Mouse (Mus musculus) lung, embryonic 14.5 days (tissue): Measurements from ENCODE around the gene Foxc2. TPM values are rescaled to one million over a fixed set of nuclear protein-coding genes. Genes with fewer than 3 reads are reported as not detected.

Experiments used
- ATAC-seq: fragments of 200-750 bp; cut with Nextera tagmentation; 2 replicates; pipeline ENCODE4 v1.8.0; 2017; ENCODE audit warnings: mild to moderate bottlenecking, moderate TSS enrichment, moderate library complexity; ENCODE audit not compliant: insufficient read depth
- DNase-seq: peaks from one replicate; pipeline ENCODE4 v3.0.0-alpha.2; 2015
- H3K27ac ChIP-seq: fragments of 300-500 bp; sonication (generic); 2 replicates; pipeline ENCODE4 v1.5.1; 2014; ENCODE audit warnings: low read depth, mild to moderate bottlenecking, moderate library complexity
- H3K27me3 ChIP-seq: fragments of 300-500 bp; sonication (generic); 2 replicates; pipeline ENCODE4 v1.6.1; 2014; ENCODE audit warnings: low read length, control low read depth; ENCODE audit not compliant: insufficient read depth
- H3K36me3 ChIP-seq: fragments of 300-500 bp; sonication (generic); 2 replicates; pipeline ENCODE4 v1.6.1; 2014; ENCODE audit warnings: control low read depth; ENCODE audit not compliant: insufficient read depth
- H3K4me1 ChIP-seq: fragments of 300-500 bp; sonication (generic); 2 replicates; pipeline ENCODE4 v1.6.1; 2014; ENCODE audit warnings: antibody characterized with exemption, control low read depth; ENCODE audit not compliant: insufficient read depth
- H3K4me2 ChIP-seq: fragments of 300-500 bp; sonication (generic); 2 replicates; pipeline ENCODE4 v1.6.1; 2014; ENCODE audit warnings: mild to moderate bottlenecking
- H3K4me3 ChIP-seq: fragments of 300-500 bp; sonication (generic); 2 replicates; pipeline ENCODE4 v1.5.1; 2014; ENCODE audit warnings: low read depth, low read length
- H3K9ac ChIP-seq: fragments of 300-500 bp; sonication (generic); 2 replicates; pipeline ENCODE4 v1.6.1; 2014
- H3K9me3 ChIP-seq: fragments of 300-500 bp; sonication (generic); 2 replicates; pipeline ENCODE4 v1.6.1; 2016; ENCODE audit warnings: low read depth, low read length, control low read depth
- CTCF ChIP-seq: IDR thresholded peaks from 2 replicates; pipeline ENCODE4 v1.5.1; 2016; ENCODE audit warnings: antibody characterized with exemption, low read depth
- WGBS: fragments of 180-500 bp; shearing (Covaris S2); extraction: QIAGEN DNeasy Blood & Tissue Kit; methylation state at CpG from one replicate; pipeline ENCODE4 v1.1.7; 2014; 5-methylcytosine and 5-hydroxymethylcytosine counted together
- polyA plus RNA-seq: library from polyadenylated mRNA; unstranded; fragments of >200 nt; fragmentation: Nextera tagmentation; extraction: Ambion mirVana; gene quantifications from 2 replicates; pipeline ENCODE4 v1.2.1, GENCODE M21; 2014

Foxc2 gene
- polyA plus RNA-seq, 1 experiment from 2014 or later = 1.1 TPM

GRCm38 (mm10) chr8:121075936-121076335 lies 40.0 kb upstream of the Foxc2 start:
- DNase-seq (no peak), ATAC-seq (no peak)
- peaks cover 3% of the 10 kb centered on the region; the same call in 1 of the 2 replicates for H3K4me1 ChIP-seq
- peak overlapping the region; percentile 29 for H3K4me3 ChIP-seq
- peaks cover 74% of the 10 kb centered on the region for H3K27me3 ChIP-seq
- peak overlapping the region; percentile 28; the same call in 1 of the 2 replicates for H3K9ac ChIP-seq
- no peak for TF ChIP-seq CTCF
- peak overlapping the region; percentile 69 for H3K4me2 ChIP-seq
- H3K27ac ChIP-seq = peak overlapping the region; percentile 68; the same call in 1 of the 2 replicates
- H3K9me3 ChIP-seq = no peaks in the 10 kb centered on the region
- peaks cover 24% of the 10 kb centered on the region for H3K36me3 ChIP-seq
- WGBS = 32% methylated on average over 13 of the region's 13 CpGs

GRCm38 (mm10) chr8:121076555-121076954 lies 39.4 kb upstream of the Foxc2 start:
- H3K9me3 ChIP-seq = no peaks in the 10 kb centered on the region
- peaks cover 24% of the 10 kb centered on the region for H3K36me3 ChIP-seq
- peak overlapping the region; percentile 69 for H3K4me2 ChIP-seq
- H3K4me3 ChIP-seq = peak overlapping the region; percentile 8; the same call in 1 of the 2 replicates
- WGBS = 38% methylated on average over 7 of the region's 7 CpGs
- H3K27ac ChIP-seq = no peak overlapping the region
- TF ChIP-seq CTCF = no peak
- peaks cover 3% of the 10 kb centered on the region; the same call in 1 of the 2 replicates for H3K4me1 ChIP-seq
- no peak for DNase-seq
- no peak for ATAC-seq
- H3K27me3 ChIP-seq = peaks cover 77% of the 10 kb centered on the region
- 0 out of 2 replicates have a peak overlapping the region, but pooled peaks have one; percentile 0 for H3K9ac ChIP-seq

DNA sequence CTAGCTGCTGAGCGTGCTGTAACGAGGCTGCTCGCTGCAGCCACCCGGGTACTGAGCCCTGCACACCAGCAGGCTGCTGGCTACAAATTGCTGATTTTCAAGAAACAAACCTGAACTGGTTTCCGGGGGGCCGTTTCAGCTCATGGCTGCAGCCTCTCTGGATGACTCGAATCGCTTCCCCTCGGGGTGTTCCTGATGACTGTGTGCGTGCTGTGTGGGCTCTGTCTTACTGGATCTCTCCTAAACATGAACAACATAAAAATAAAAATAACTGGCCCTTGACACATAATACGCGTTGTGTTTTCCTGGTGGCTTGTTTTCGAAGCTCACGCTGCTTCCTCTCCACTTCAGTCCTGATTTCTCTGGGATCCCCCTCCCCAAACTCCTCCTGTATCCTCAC lies 37.2 kb upstream of the Foxc2 start:
- peak overlapping the region; percentile 20; the same call in 1 of the 2 replicates for H3K27ac ChIP-seq
- peak overlapping the region; percentile 27 for H3K4me3 ChIP-seq
- H3K4me1 ChIP-seq = peaks cover 3% of the 10 kb centered on the region; the same call in 1 of the 2 replicates
- WGBS = 25% methylated on average over 14 of the region's 14 CpGs
- no peak for TF ChIP-seq CTCF
- DNase-seq (no peak), ATAC-seq (no peak)
- H3K27me3 ChIP-seq = peaks cover 80% of the 10 kb centered on the region
- H3K9ac ChIP-seq = peak overlapping the region; percentile 87; the same call in 1 of the 2 replicates
- peak overlapping the region; percentile 84 for H3K4me2 ChIP-seq
- H3K9me3 ChIP-seq = no peaks in the 10 kb centered on the region
- H3K36me3 ChIP-seq = peaks cover 18% of the 10 kb centered on the region

GRCm38 (mm10) chr8:121079201-121079600 lies 36.8 kb upstream of the Foxc2 start:
- ATAC-seq = no peak
- Histone ChIP-seq H3K9ac (peak overlapping the region; percentile 87), H3K27me3 (peaks cover 80% of the 10 kb centered on the region), H3K4me1 (peaks cover 3% of the 10 kb centered on the region; the same call in 1 of the 2 replicates), H3K4me2 (peak overlapping the region; percentile 84), H3K27ac (no peak overlapping the region; the same call in 1 of the 2 replicates), H3K9me3 (no peaks in the 10 kb centered on the region), H3K4me3 (peak overlapping the region; percentile 76), H3K36me3 (peaks cover 18% of the 10 kb centered on the region)
- 18% methylated on average over 7 of the region's 7 CpGs for WGBS
- TF ChIP-seq CTCF = no peak
- DNase-seq = peak; percentile 71

GRCm38 (mm10) chr8:121079944-121080343 lies 36.0 kb upstream of the Foxc2 start:
- H3K9ac ChIP-seq = peak overlapping the region; percentile 87
- H3K36me3 ChIP-seq = peaks cover 19% of the 10 kb centered on the region
- H3K9me3 ChIP-seq = no peaks in the 10 kb centered on the region
- H3K4me1 ChIP-seq = peaks cover 3% of the 10 kb centered on the region; the same call in 1 of the 2 replicates
- DNase-seq (peak; percentile 26), ATAC-seq (no peak)
- peak overlapping the region; percentile 84 for H3K4me2 ChIP-seq
- 24% methylated on average over 12 of the region's 12 CpGs for WGBS
- peak overlapping the region; percentile 76 for H3K4me3 ChIP-seq
- H3K27ac ChIP-seq = no peak overlapping the region
- TF ChIP-seq CTCF = no peak
- peaks cover 80% of the 10 kb centered on the region for H3K27me3 ChIP-seq

DNA sequence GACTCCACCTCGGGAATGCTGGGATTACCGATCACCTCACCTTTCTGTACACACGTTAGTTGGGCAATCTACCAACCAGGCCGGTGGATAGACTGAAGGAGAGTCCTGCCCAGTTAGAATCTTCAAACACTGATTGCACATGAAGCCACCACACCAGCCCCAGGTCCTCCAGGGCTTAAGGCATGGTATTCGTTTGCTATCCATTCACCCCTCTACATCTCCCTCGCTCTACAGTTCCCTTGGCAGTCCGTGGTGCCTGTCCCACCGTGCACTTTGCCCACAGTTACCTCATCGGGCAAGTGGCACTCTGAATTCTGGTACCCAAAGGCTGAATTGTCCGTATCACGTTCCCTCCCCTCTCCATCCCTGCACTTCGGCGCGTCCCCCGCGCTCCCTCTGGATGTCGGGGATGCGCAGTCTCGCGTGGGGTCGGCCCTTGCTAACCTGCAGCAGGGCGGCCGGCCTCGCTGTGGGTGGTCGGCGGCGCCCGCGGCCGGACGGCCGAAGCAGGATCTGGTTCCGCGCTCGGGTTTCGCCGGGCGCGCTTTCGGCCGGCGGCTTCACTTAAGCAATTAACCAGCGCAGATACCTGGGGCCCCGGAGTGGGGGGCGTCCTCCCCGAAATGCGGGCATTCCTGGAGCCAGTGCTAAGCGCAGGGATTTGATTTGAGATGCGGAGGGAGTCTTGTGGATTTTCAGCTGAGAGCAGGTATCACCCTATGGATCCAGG lies 35.4 kb upstream of the Foxc2 start:
- 2% methylated on average over 49 of the region's 49 CpGs for WGBS
- Histone ChIP-seq H3K36me3 (peaks cover 24% of the 10 kb centered on the region), H3K27me3 (peaks cover 81% of the 10 kb centered on the region), H3K9me3 (no peaks in the 10 kb centered on the region), H3K4me1 (peaks cover 3% of the 10 kb centered on the region; the same call in 1 of the 2 replicates), H3K4me3 (peak overlapping the region; percentile 76), H3K4me2 (peak overlapping the region; percentile 84), H3K9ac (peak overlapping the region; percentile 87), H3K27ac (peak overlapping the region; percentile 99)
- no peak for TF ChIP-seq CTCF
- ATAC-seq = no peak
- DNase-seq = peak; percentile 59

GRCm38 (mm10) chr8:121081398-121081797 lies 34.6 kb upstream of the Foxc2 start:
- H3K36me3 ChIP-seq = peaks cover 27% of the 10 kb centered on the region
- peak overlapping the region; percentile 76 for H3K4me3 ChIP-seq
- peak overlapping the region; percentile 87 for H3K9ac ChIP-seq
- no peak for ATAC-seq
- peaks cover 82% of the 10 kb centered on the region for H3K27me3 ChIP-seq
- no peaks in the 10 kb centered on the region for H3K4me1 ChIP-seq
- H3K27ac ChIP-seq = peak overlapping the region; percentile 99
- DNase-seq = no peak
- WGBS = 3% methylated on average over 7 of the region's 7 CpGs
- no peak for TF ChIP-seq CTCF
- peak overlapping the region; percentile 84 for H3K4me2 ChIP-seq
- H3K9me3 ChIP-seq = no peaks in the 10 kb centered on the region
